Mouse (Mus musculus) neural tube, embryonic 15.5 days (tissue): ENCODE data around the gene Sertad1. TPM values are rescaled to one million over a fixed set of nuclear protein-coding genes. Genes with fewer than 3 reads are reported as not detected.

ENCODE experiments used
- ATAC-seq: fragments of 200-750 bp; cut with Nextera tagmentation; 2 replicates; pipeline ENCODE4 v1.8.0; 2017; ENCODE audit warnings: mild to moderate bottlenecking, moderate TSS enrichment, moderate library complexity; ENCODE audit not compliant: low FRiP score
- H3K27ac ChIP-seq: fragments of 300-500 bp; sonication (generic); replicated peaks from 2 replicates; pipeline ENCODE4 v1.5.1; 2015; ENCODE audit warnings: mild to moderate bottlenecking, inconsistent platforms
- H3K27me3 ChIP-seq: fragments of 300-500 bp; sonication (generic); replicated peaks from 2 replicates; pipeline ENCODE4 v1.6.1; 2015; ENCODE audit warnings: inconsistent platforms
- H3K36me3 ChIP-seq: fragments of 300-500 bp; sonication (generic); 2 replicates; pipeline ENCODE4 v1.6.1; 2015; ENCODE audit warnings: inconsistent platforms
- H3K4me1 ChIP-seq: fragments of 300-500 bp; sonication (generic); 2 replicates; pipeline ENCODE4 v1.6.1; 2015; ENCODE audit warnings: inconsistent platforms
- H3K4me2 ChIP-seq: fragments of 300-500 bp; sonication (generic); 2 replicates; pipeline ENCODE4 v1.6.1; 2015; ENCODE audit warnings: inconsistent platforms, mild to moderate bottlenecking, moderate library complexity
- H3K4me3 ChIP-seq: fragments of 300-500 bp; sonication (generic); replicated peaks from 2 replicates; pipeline ENCODE4 v1.5.1; 2015; ENCODE audit warnings: mild to moderate bottlenecking, inconsistent platforms
- H3K9ac ChIP-seq: fragments of 300-500 bp; sonication (generic); replicated peaks from 2 replicates; pipeline ENCODE4 v1.6.1; 2015; ENCODE audit warnings: mild to moderate bottlenecking, inconsistent platforms
- H3K9me3 ChIP-seq: fragments of 300-500 bp; sonication (generic); replicated peaks from 2 replicates; pipeline ENCODE4 v1.6.1; 2016; ENCODE audit warnings: inconsistent platforms
- WGBS: fragments of 180-500 bp; shearing (Covaris S2); methylation state at CpG from one replicate; pipeline ENCODE4 v1.1.7; 2015; ENCODE audit warnings: mixed read lengths; 5-methylcytosine and 5-hydroxymethylcytosine counted together
- polyA plus RNA-seq: library from polyadenylated mRNA; unstranded; fragments of >200 nt; fragmentation: Nextera tagmentation; extraction: Ambion mirVana; gene quantifications from 2 replicates; pipeline ENCODE4 v1.2.1, GENCODE M21; 2015

The Sertad1 gene
- polyA plus RNA-seq, 1 experiment from 2014 or later, result 11.6 TPM

- WGBS, result 2% methylated on average over 23 of the region's 23 CpGs
- peak overlapping the region; percentile 66 for H3K4me2 ChIP-seq
- ATAC-seq, result peak; percentile 88
- H3K27ac ChIP-seq, result peak overlapping the region; percentile 86
- H3K4me1 ChIP-seq, result peaks cover 14% of the 10 kb centered on the region; the same call in 1 of the 2 replicates
- peak overlapping the region; percentile 43 for H3K9ac ChIP-seq
- H3K36me3 ChIP-seq, result 0 out of 2 replicates have a peak, but pooled peaks cover 3% of the 10 kb centered on the region
- H3K9me3 ChIP-seq, result no peaks in the 10 kb centered on the region
- no peaks in the 10 kb centered on the region for H3K27me3 ChIP-seq
- peak overlapping the region; percentile 61 for H3K4me3 ChIP-seq
Observed at GRCm38 (mm10) chr7:27474490-27474954, 12.2 kb upstream of the Sertad1 start.

- H3K9me3 ChIP-seq, result no peaks in the 10 kb centered on the region
- WGBS, result 98% methylated on average over 2 of the region's 2 CpGs
- ATAC-seq, result no peak
- H3K4me3 ChIP-seq, result no peak overlapping the region
- no peaks in the 10 kb centered on the region for H3K27me3 ChIP-seq
- 0 out of 2 replicates have a peak, but pooled peaks cover 3% of the 10 kb centered on the region for H3K36me3 ChIP-seq
- peak overlapping the region; percentile 66; the same call in 1 of the 2 replicates for H3K4me2 ChIP-seq
- no peak overlapping the region for H3K27ac ChIP-seq
- no peak overlapping the region for H3K9ac ChIP-seq
- H3K4me1 ChIP-seq, result peaks cover 14% of the 10 kb centered on the region; the same call in 1 of the 2 replicates
Observed at GRCm38 (mm10) chr7:27475596-27475995, 11.1 kb upstream of the Sertad1 start.

- H3K9me3 ChIP-seq, result no peaks in the 10 kb centered on the region
- no peak overlapping the region for H3K9ac ChIP-seq
- no peaks in the 10 kb centered on the region for H3K27me3 ChIP-seq
- H3K4me1 ChIP-seq, result peaks cover 15% of the 10 kb centered on the region
- 0 out of 2 replicates have a peak, but pooled peaks cover 3% of the 10 kb centered on the region for H3K36me3 ChIP-seq
- no peak overlapping the region for H3K27ac ChIP-seq
- 96% methylated on average over 14 of the region's 14 CpGs for WGBS
- ATAC-seq, result no peak
- H3K4me2 ChIP-seq, result no peak overlapping the region
- H3K4me3 ChIP-seq, result no peak overlapping the region
Observed at GRCm38 (mm10) chr7:27476098-27476635, 10.5 kb upstream of the Sertad1 start.

GRCm38 (mm10) chr7:27478561-27478960 is 8.1 kb upstream of the Sertad1 start:
- no peak overlapping the region for H3K9ac ChIP-seq
- H3K4me1 ChIP-seq, result peaks cover 15% of the 10 kb centered on the region
- H3K4me3 ChIP-seq, result no peak overlapping the region
- H3K9me3 ChIP-seq, result no peaks in the 10 kb centered on the region
- no peak overlapping the region for H3K4me2 ChIP-seq
- no peak for ATAC-seq
- 90% methylated on average over 7 of the region's 7 CpGs for WGBS
- H3K27ac ChIP-seq, result no peak overlapping the region
- H3K36me3 ChIP-seq, result 0 out of 2 replicates have a peak, but pooled peaks cover 3% of the 10 kb centered on the region
- H3K27me3 ChIP-seq, result no peaks in the 10 kb centered on the region

DNA sequence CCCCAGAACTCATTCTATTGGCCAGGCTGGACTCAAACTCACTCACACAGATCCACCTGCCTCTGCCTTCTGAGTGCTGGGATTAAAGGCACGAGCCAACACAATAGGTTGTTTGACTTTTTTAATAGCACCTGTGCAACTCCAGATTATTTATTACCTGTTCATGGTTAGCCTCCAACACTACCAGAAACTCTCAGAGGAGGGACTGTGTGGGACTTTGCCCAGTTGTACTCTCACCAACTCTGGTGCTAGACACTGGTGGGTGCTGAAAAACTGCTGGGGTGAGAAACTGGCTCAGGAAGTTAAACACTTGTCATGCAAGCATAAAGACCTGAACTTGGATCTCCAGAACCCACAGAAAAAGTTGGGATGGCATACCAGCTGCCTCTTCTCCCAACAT is 7.0 kb upstream of the Sertad1 start:
- 77% methylated on average over 1 of the region's 1 CpGs for WGBS
- Histone ChIP-seq H3K4me1 (peaks cover 10% of the 10 kb centered on the region), H3K27me3 (no peaks in the 10 kb centered on the region), H3K36me3 (0 out of 2 replicates have a peak, but pooled peaks cover 3% of the 10 kb centered on the region), H3K4me2 (no peak overlapping the region), H3K27ac (no peak overlapping the region), H3K9ac (no peak overlapping the region), H3K9me3 (no peaks in the 10 kb centered on the region), H3K4me3 (no peak overlapping the region)
- no peak for ATAC-seq

GRCm38 (mm10) chr7:27480506-27480905 is 6.2 kb upstream of the Sertad1 start:
- H3K36me3 ChIP-seq, result 0 out of 2 replicates have a peak, but pooled peaks cover 3% of the 10 kb centered on the region
- H3K4me1 ChIP-seq, result peaks cover 7% of the 10 kb centered on the region
- 0 out of 2 replicates have a peak overlapping the region, but pooled peaks have one; percentile 29 for H3K27ac ChIP-seq
- peak overlapping the region; percentile 65; the same call in 1 of the 2 replicates for H3K4me2 ChIP-seq
- H3K9ac ChIP-seq, result no peak overlapping the region; the same call in 1 of the 2 replicates
- no peaks in the 10 kb centered on the region for H3K9me3 ChIP-seq
- no peak for ATAC-seq
- 81% methylated on average over 3 of the region's 3 CpGs for WGBS
- no peak overlapping the region for H3K4me3 ChIP-seq
- no peaks in the 10 kb centered on the region for H3K27me3 ChIP-seq

DNA sequence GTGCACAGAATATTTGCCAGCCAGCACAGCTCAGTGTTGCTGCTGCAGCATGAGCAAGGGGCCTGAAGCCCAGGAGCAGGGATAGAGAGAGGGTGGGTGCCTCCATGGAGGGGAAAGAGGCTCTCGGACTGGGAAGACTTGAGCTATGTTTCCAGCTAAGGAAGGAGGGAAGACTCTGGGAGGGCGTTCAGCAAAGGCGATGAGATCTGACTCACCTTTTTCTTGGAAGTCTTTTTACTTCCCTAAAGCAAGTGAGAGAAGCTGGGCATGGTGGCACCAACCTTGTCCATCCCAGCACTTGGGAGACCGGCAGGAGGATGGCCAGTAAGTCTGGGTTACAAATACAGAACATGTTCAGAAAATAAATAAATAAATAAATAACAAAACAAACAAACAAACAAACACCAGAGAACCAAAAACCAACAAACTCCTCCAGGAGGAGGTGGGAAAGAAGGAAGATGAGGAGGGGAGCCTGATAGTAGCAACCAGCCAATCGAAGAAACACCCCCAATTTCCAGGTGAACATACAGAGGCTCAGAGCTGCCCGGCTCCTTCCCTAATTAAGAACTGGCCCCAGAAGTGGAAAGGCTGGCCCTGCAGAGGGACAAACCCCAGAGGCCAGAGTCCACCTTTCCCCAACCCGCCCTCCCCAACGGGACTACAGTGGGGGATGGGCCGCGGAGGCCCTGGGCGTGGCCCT is 5.6 kb upstream of the Sertad1 start:
- H3K9me3 ChIP-seq, result no peaks in the 10 kb centered on the region
- H3K4me1 ChIP-seq, result peaks cover 8% of the 10 kb centered on the region
- peak overlapping the region; percentile 65 for H3K4me2 ChIP-seq
- peak overlapping the region; percentile 38; the same call in 1 of the 2 replicates for H3K9ac ChIP-seq
- H3K27ac ChIP-seq, result peak overlapping the region; percentile 54; the same call in 1 of the 2 replicates
- H3K27me3 ChIP-seq, result no peaks in the 10 kb centered on the region
- H3K4me3 ChIP-seq, result peak overlapping the region; percentile 30
- no peak for ATAC-seq
- 11% methylated on average over 11 of the region's 11 CpGs for WGBS
- H3K36me3 ChIP-seq, result 0 out of 2 replicates have a peak, but pooled peaks cover 3% of the 10 kb centered on the region

- WGBS, result under 1% methylated on average over 12 of the region's 12 CpGs
Observed at GRCm38 (mm10) chr7:27481627-27481969, 5.1 kb upstream of the Sertad1 start.

DNA sequence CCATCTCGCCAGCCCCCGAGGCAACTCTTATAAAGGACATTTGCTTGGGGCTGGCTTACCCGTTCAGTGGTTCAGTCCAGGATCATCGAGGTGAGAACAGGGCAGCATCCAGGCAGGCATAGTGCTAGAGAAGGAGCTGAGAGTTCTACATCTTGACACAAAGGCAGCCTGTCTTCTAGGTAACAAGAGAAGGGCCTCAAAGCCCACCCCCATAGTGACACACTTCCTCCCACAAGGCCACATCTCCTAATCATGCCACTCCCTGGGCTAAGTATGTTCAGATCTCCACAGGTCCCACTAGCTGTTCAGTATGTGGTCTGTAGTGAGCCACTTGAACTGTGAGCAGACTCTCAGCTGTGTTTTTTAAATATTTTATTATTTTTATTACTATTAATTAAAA is 2.9 kb upstream of the Sertad1 start:
- 83% methylated on average over 4 of the region's 4 CpGs for WGBS
- H3K36me3 ChIP-seq, result no peaks in the 10 kb centered on the region
- H3K4me2 ChIP-seq, result no peak overlapping the region
- H3K4me1 ChIP-seq, result peaks cover 25% of the 10 kb centered on the region
- H3K9ac ChIP-seq, result no peak overlapping the region
- H3K27ac ChIP-seq, result no peak overlapping the region
- ATAC-seq, result no peak
- no peaks in the 10 kb centered on the region for H3K27me3 ChIP-seq
- no peaks in the 10 kb centered on the region for H3K9me3 ChIP-seq
- no peak overlapping the region for H3K4me3 ChIP-seq

More at GRCm38 (mm10) chr7:27481627-27481969, 5.1 kb upstream of the Sertad1 start:
- Histone ChIP-seq H3K27me3 (no peaks in the 10 kb centered on the region), H3K9ac (peak overlapping the region; percentile 38; the same call in 1 of the 2 replicates), H3K9me3 (no peaks in the 10 kb centered on the region), H3K4me1 (peaks cover 13% of the 10 kb centered on the region), H3K27ac (peak overlapping the region; percentile 54; the same call in 1 of the 2 replicates), H3K4me2 (peak overlapping the region; percentile 65), H3K36me3 (0 out of 2 replicates have a peak, but pooled peaks cover 3% of the 10 kb centered on the region), H3K4me3 (peak overlapping the region; percentile 30)
- peak; percentile 62 for ATAC-seq

GRCm38 (mm10) chr7:27486102-27486769 is 474 bp upstream of the Sertad1 start:
- H3K4me3 ChIP-seq, result peak overlapping the region; percentile 78
- peak; percentile 16 for ATAC-seq
- no peaks in the 10 kb centered on the region for H3K9me3 ChIP-seq
- peaks cover 32% of the 10 kb centered on the region for H3K4me1 ChIP-seq
- 6% methylated on average over 13 of the region's 13 CpGs for WGBS
- no peaks in the 10 kb centered on the region for H3K36me3 ChIP-seq
- H3K9ac ChIP-seq, result peak overlapping the region; percentile 28; the same call in 1 of the 2 replicates
- peak overlapping the region; percentile 60 for H3K4me2 ChIP-seq
- H3K27ac ChIP-seq, result peak overlapping the region; percentile 95
- no peaks in the 10 kb centered on the region for H3K27me3 ChIP-seq

DNA sequence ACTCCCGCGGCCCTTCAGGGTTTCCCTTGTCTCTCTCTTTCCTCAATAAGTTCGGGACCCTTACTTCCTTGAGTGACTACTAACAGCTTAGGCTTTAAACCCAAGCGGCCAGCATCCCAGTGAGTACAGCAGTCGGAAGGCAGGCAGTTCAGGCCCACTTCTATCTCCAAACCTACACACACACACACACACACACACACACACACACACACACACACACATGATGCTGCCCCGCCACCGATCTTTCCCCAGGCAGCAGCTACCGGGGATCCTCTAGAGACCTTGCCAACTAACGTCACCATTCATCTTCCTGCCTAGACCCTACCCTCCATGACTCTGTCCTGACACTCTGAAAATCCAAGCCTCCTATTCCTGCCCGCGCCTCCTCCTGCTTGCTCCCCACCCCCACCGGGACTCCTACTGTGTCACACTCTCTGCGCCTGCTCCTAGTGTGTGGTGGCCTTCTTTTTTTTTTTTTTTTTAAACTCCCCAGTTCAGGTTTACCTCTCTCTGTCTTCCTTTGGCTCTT is 1.1 kb downstream of the Sertad1 start:
- ATAC-seq, result no peak
- Histone ChIP-seq H3K4me1 (peaks cover 26% of the 10 kb centered on the region), H3K27me3 (no peaks in the 10 kb centered on the region), H3K9ac (peak overlapping the region; percentile 72), H3K27ac (peak overlapping the region; percentile 95), H3K4me2 (peak overlapping the region; percentile 60), H3K9me3 (no peaks in the 10 kb centered on the region), H3K36me3 (no peaks in the 10 kb centered on the region), H3K4me3 (peak overlapping the region; percentile 78)
- 4% methylated on average over 13 of the region's 13 CpGs for WGBS
